Comparison of ENCODE assay signal across 1 mouse cellular context in the genomic region with DNA sequence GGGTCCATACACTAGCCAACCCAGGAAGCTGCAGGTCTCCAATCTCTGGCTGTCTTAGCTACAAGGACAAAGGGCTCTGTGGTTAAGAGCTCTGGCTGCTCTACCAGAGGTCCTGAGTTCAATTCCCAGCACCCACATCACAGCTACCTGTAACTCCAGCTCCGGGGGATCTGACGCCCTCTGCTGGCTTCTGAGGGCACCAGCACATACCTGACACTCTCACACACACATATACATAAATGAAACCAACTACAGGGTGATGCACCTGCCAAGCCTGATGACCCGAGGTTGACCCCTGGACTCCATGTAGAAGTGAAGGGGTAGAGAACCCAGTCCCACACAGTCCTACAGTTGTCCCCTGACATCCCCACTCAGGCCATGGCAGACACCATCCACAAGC.
TF ChIP-seq lines count a peak whose summit lies in the region.

No protein-coding gene starts in this region.

TF ChIP-seq in MEL, 35 proteins besides CTCF, POLR2A, EP300 and RAD21:
- TF ChIP-seq SMC3 (IDR thresholded peaks at IDR 0.05; ENCODE audit: low read depth, low read length) (peak; percentile 36; the same call in 1 of the 2 replicates), ZMIZ1 (IDR thresholded peaks at IDR 0.05; ENCODE audit: low read depth, low read length) (no peak), ETS1 (IDR thresholded peaks at IDR 0.05; ENCODE audit: low read depth, low read length) (no peak), SIN3A (IDR thresholded peaks at IDR 0.05; ENCODE audit: low read length) (no peak), USF1 (IDR thresholded peaks at IDR 0.05; ENCODE audit: low read depth, low read length) (no peak), TCF12 (IDR thresholded peaks at IDR 0.05; ENCODE audit: low read depth, low read length) (no peak)
